Mouse (Mus musculus): ENCODE measurements around the gene Cfap77.
"Not testable (repeated sequence)": the region's sequence is repeated elsewhere in the genome, so short reads cannot be mapped to it uniquely, and the experiment has no call there.

GRCm38 (mm10) chr2:29102416-29103377, 47.8 kb upstream of the Cfap77 start:
- TF ChIP-seq POLR2A (IDR thresholded peaks at IDR 0.05; ENCODE audit: insufficient read length, low read depth); TCF12 (IDR thresholded peaks at IDR 0.05; ENCODE audit: insufficient read depth, poor library complexity, severe bottlenecking); MAX (IDR thresholded peaks at IDR 0.05; ENCODE audit: low read depth); E2F4 (IDR thresholded peaks at IDR 0.05; ENCODE audit: insufficient read depth); USF1 (IDR thresholded peaks at IDR 0.05; ENCODE audit: low read depth); POLR2AphosphoS2 (IDR thresholded peaks at IDR 0.05; ENCODE audit: insufficient read length, low read depth); CEBPB (IDR thresholded peaks at IDR 0.05; ENCODE audit: insufficient read depth, poor library complexity, severe bottlenecking); MYOD1 (IDR thresholded peaks at IDR 0.05; ENCODE audit: control insufficient read depth in 1 of 3, insufficient read length in 2 of 3, low read depth in 2 of 3); TCF3 (IDR thresholded peaks at IDR 0.05; ENCODE audit: insufficient read length, low read depth); SRF (IDR thresholded peaks at IDR 0.05; ENCODE audit: control insufficient read depth, insufficient read length, low read depth); REST (IDR thresholded peaks at IDR 0.05; ENCODE audit: insufficient read depth, insufficient read length); MYOG (IDR thresholded peaks at IDR 0.05; ENCODE audit: control insufficient read depth in 1 of 3, insufficient read depth in 1 of 3, insufficient read length in 2 of 3, low read depth in 2 of 3): not testable (repeated sequence)
